Mouse (Mus musculus): Measurements from ENCODE around the gene Stk10. TPM values are rescaled to one million over a fixed set of nuclear protein-coding genes. Genes with fewer than 3 reads are reported as not detected.

The Stk10 gene
- polyA plus RNA-seq, 1 experiment from 2014 or later: 2.6 TPM

DNA sequence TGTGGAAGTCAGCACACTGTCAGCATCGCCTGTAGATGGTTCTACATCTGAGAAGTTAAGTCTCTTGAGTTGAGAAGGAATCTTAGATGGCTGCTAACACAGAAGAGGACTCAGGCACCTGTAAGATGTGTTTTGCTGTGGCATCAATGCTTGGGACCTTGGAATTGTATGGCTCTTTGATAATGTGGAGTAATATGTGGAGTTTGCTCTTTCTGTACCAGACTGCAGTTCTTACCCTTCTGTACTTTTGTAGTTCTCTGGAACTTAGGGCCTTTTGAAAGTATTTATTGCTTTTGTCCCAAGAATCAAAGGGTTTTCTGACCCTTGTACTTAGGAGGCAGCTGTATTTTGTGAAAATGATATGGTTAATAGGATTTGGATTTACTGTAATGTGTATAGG, 118.6 kb downstream of the Stk10 start:
- Histone ChIP-seq H3K27ac (replicated peaks) (no peak overlapping the region), H3K27me3 (no peaks in the 10 kb centered on the region), H3K4me3 (no peak overlapping the region), H3K4me2 (no peak overlapping the region), H3K9me3 (no peaks in the 10 kb centered on the region), H3K9ac (no peak overlapping the region), H3K36me3 (no peaks in the 10 kb centered on the region; the same call in 1 of the 2 replicates), H3K4me1 (replicated peaks) (peaks cover 43% of the 10 kb centered on the region)
- WGBS: 93% methylated on average over 1 of the region's 1 CpGs
- ATAC-seq (ENCODE audit: low read depth): no peak

DNA sequence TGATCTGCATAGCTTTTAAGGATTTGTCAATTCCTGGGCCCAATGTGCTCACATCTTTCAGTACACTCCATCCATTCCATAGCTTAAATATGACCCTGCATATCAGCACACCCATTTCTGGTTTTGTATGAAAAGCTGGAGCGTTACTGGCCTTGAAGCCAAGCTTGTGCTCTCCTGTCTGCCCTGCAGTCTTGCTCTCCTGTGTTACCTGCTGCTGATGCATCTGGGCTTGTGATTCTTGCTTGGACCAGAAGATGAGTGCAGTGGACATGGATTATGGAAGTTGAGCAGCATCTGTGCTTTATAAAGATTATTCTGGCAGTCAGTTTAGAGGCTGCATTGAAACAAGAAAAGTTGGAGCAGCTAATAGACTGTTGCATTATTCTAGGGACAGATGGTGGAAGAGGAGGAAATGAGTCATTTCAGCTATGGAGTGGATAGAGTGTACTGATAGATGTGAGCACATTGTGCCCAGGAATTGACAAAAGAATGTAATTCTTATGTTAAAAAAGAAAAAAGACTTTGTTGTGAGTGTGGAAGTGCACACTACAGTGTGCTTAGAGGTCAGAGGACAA, 129.1 kb downstream of the Stk10 start:
- 0 out of 2 replicates have a peak, but pooled peaks cover 4% of the 10 kb centered on the region for H3K36me3 ChIP-seq
- no peak overlapping the region for H3K27ac ChIP-seq (replicated peaks)
- H3K4me2 ChIP-seq: no peak overlapping the region
- peaks cover 10% of the 10 kb centered on the region; the same call in 1 of the 2 replicates for H3K4me1 ChIP-seq (replicated peaks)
- 100% methylated on average over 1 of the region's 1 CpGs for WGBS
- H3K9me3 ChIP-seq: no peaks in the 10 kb centered on the region
- H3K9ac ChIP-seq: no peak overlapping the region
- H3K27me3 ChIP-seq: no peaks in the 10 kb centered on the region
- no peak for ATAC-seq (ENCODE audit: low read depth)
- no peak overlapping the region for H3K4me3 ChIP-seq

DNA sequence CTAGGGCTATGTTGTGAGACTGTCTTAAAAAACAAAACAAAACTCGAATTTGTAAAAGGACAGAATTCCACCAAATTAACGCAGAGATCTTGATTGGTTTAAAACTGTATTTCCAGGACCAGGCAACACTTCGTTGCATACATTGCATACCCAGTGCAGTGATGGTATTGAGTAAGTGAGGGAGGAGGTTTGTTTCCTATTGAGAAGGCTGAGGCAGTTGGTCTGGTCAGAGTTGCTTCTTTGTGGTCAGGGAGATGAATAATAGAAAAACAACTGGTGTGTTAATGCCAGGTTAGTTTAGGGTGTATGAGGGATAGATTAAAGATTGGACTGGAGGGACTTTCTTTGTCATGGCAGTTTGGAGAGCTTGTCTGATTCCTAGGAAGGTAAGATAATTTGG, 132.5 kb downstream of the Stk10 start:
- ATAC-seq (ENCODE audit: low read depth): no peak
- Histone ChIP-seq H3K4me3 (no peak overlapping the region), H3K27me3 (no peaks in the 10 kb centered on the region), H3K4me1 (replicated peaks) (0 out of 2 replicates have a peak, but pooled peaks cover 4% of the 10 kb centered on the region), H3K9ac (no peak overlapping the region), H3K36me3 (0 out of 2 replicates have a peak, but pooled peaks cover 4% of the 10 kb centered on the region), H3K9me3 (no peaks in the 10 kb centered on the region), H3K27ac (replicated peaks) (no peak overlapping the region), H3K4me2 (no peak overlapping the region)
- WGBS: 92% methylated on average over 3 of the region's 3 CpGs

DNA sequence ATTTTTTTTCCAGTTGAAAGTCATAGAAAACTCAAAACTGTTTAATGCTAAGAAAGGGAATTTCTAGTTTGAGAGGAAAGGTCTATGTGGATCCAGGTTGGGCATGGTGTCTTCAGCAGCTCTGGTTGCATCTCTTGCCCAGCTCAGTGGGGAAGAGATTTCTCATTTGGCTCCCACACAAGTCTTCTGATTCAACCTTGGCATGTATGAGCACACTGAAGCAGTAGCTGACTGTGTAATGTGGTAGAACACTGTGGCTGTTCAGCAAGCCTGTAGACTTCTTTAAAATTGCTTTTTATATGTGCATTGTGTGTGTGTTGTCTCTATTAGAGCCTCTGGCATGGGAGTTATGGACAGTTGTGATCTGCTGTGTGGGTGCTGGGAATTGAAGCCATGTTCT, 133.9 kb downstream of the Stk10 start:
- H3K4me2 ChIP-seq: no peak overlapping the region
- no peaks in the 10 kb centered on the region for H3K27me3 ChIP-seq
- peaks cover 4% of the 10 kb centered on the region; the same call in 1 of the 2 replicates for H3K4me1 ChIP-seq (replicated peaks)
- H3K36me3 ChIP-seq: no peaks in the 10 kb centered on the region
- H3K4me3 ChIP-seq: no peak overlapping the region
- no peak overlapping the region for H3K9ac ChIP-seq
- no peak for ATAC-seq (ENCODE audit: low read depth)
- no peaks in the 10 kb centered on the region for H3K9me3 ChIP-seq
- no peak overlapping the region for H3K27ac ChIP-seq (replicated peaks)

DNA sequence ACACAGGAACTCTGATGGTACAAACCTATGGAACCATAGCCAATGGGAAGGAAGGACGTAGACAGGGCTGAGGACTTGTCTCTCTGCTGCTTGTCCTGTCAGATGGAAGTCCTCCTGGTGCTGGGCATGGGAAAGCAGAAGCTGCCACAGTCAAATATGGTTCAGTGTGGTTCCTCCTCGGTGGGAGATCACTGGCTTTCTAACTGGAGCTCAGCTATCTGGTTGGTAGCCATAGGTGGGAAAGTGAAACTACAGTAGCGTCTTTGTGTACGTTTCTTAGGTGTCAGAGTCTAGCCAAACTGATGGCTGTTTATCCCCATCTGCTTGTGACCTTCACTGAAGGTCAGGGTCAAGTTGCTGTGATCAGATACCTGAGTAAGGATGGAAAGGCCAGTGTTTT, 138.4 kb downstream of the Stk10 start:
- ATAC-seq (ENCODE audit: low read depth): no peak
- no peaks in the 10 kb centered on the region for H3K27me3 ChIP-seq
- WGBS: 91% methylated on average over 4 of the region's 4 CpGs

More for the DNA sequence above, 138.4 kb downstream of the Stk10 start:
- H3K4me2 ChIP-seq: no peak overlapping the region
- H3K27ac ChIP-seq (replicated peaks): no peak overlapping the region
- H3K4me1 ChIP-seq (replicated peaks): peaks cover 4% of the 10 kb centered on the region
- no peaks in the 10 kb centered on the region for H3K9me3 ChIP-seq
- no peak overlapping the region for H3K4me3 ChIP-seq
- no peak overlapping the region for H3K9ac ChIP-seq
- H3K36me3 ChIP-seq: no peaks in the 10 kb centered on the region

Other genes with a start within 250 kb of the Stk10 start
- 2,421 and 2,557 TPM in 2 replicates for gene Hba-a1, start 249.8 kb upstream of the Stk10 start, polyA plus RNA-seq (2015; fragmentation: Nextera tagmentation; extraction: Ambion mirVana)
- gene Hbq1b, start 246.3 kb upstream of the Stk10 start, polyA plus RNA-seq (2015; fragmentation: Nextera tagmentation; extraction: Ambion mirVana): 2.0 and 3.0 TPM in 2 replicates
- 5,548 and 5,687 TPM in 2 replicates for gene Hba-a2, start 236.8 kb upstream of the Stk10 start, polyA plus RNA-seq (2015; fragmentation: Nextera tagmentation; extraction: Ambion mirVana)
- gene Hbq1a, start 233.2 kb upstream of the Stk10 start, polyA plus RNA-seq (2015; fragmentation: Nextera tagmentation; extraction: Ambion mirVana): 1.4 and 1.8 TPM in 2 replicates
- 20.0 and 20.2 TPM in 2 replicates for gene Sh3pxd2b, start 185.5 kb upstream of the Stk10 start, polyA plus RNA-seq (2015; fragmentation: Nextera tagmentation; extraction: Ambion mirVana)
- 46.8 and 54.8 TPM in 2 replicates for gene Ubtd2, start 77.9 kb upstream of the Stk10 start, polyA plus RNA-seq (2015; fragmentation: Nextera tagmentation; extraction: Ambion mirVana)
- 0.36 TPM in 1 of 2 replicates, not detected in the other for gene Efcab9, start 1.2 kb upstream of the Stk10 start, polyA plus RNA-seq (2015; fragmentation: Nextera tagmentation; extraction: Ambion mirVana)
- gene Fbxw11, start 109.4 kb downstream of the Stk10 start, polyA plus RNA-seq (2015; fragmentation: Nextera tagmentation; extraction: Ambion mirVana): 106 and 119 TPM in 2 replicates